Mouse (Mus musculus) spleen, adult 18-20 months (tissue): ENCODE data around the gene Smpd1.
A peak's percentile ranks its signal among the peaks of the same experiment; 100 is the strongest.

Experiments
- DNase-seq, 2 experiments: peaks; one replicate each; pipeline ENCODE4 v3.0.0; 2022; ENCODE audit warnings: mixed read lengths in 2 of 2

Gene Smpd1

GRCm38 (mm10) chr7:105554212-105554942, at the start of gene Smpd1:
TSS of gene Smpd1 (plus strand) at chr7:105554360.
- DNase-seq, result peak; percentile 82 to 84

- DNase-seq, result no peak
These were observed 46.9 kb upstream of the Smpd1 start for GRCm38 (mm10) chr7:105507257-105507656.

- no peak for DNase-seq
These were observed 44.0 kb upstream of the Smpd1 start for GRCm38 (mm10) chr7:105510143-105510542.

- DNase-seq, result no peak
These were observed 40.3 kb upstream of the Smpd1 start for GRCm38 (mm10) chr7:105513845-105514291.

- DNase-seq, result no peak
These were observed 39.6 kb upstream of the Smpd1 start for GRCm38 (mm10) chr7:105514561-105514960.

- DNase-seq, result peak; percentile 15 to 64
These were observed 39.0 kb upstream of the Smpd1 start for GRCm38 (mm10) chr7:105515178-105515577.

- DNase-seq, result no peak
These were observed 37.3 kb upstream of the Smpd1 start for GRCm38 (mm10) chr7:105516669-105517360.

GRCm38 (mm10) chr7:105519336-105519735, 34.8 kb upstream of the Smpd1 start:
- no peak for DNase-seq

- no peak for DNase-seq
These were observed 34.4 kb upstream of the Smpd1 start for GRCm38 (mm10) chr7:105519771-105520170.

- DNase-seq, result no peak
These were observed 34.0 kb upstream of the Smpd1 start for GRCm38 (mm10) chr7:105520201-105520600.

GRCm38 (mm10) chr7:105524222-105524621, 29.9 kb upstream of the Smpd1 start:
- no peak for DNase-seq

GRCm38 (mm10) chr7:105527306-105527937, 26.7 kb upstream of the Smpd1 start:
- DNase-seq, result no peak

GRCm38 (mm10) chr7:105528094-105528493, 26.1 kb upstream of the Smpd1 start:
- no peak for DNase-seq

GRCm38 (mm10) chr7:105534162-105534561, 20.0 kb upstream of the Smpd1 start:
- DNase-seq, result no peak

GRCm38 (mm10) chr7:105545986-105546385, 8.2 kb upstream of the Smpd1 start:
- DNase-seq, result no peak

GRCm38 (mm10) chr7:105547970-105548369, 6.2 kb upstream of the Smpd1 start:
- no peak for DNase-seq

- DNase-seq, result no peak
These were observed 5.1 kb upstream of the Smpd1 start for GRCm38 (mm10) chr7:105549035-105549434.

- no peak for DNase-seq
These were observed 526 bp upstream of the Smpd1 start for GRCm38 (mm10) chr7:105553456-105554211.

- DNase-seq, result no peak
These were observed 1.4 kb downstream of the Smpd1 start for GRCm38 (mm10) chr7:105555571-105555970.

- DNase-seq, result no peak
These were observed 2.2 kb downstream of the Smpd1 start for GRCm38 (mm10) chr7:105556406-105556805.

GRCm38 (mm10) chr7:105557671-105558070, 3.5 kb downstream of the Smpd1 start:
- no peak for DNase-seq

GRCm38 (mm10) chr7:105559016-105559415, 4.9 kb downstream of the Smpd1 start:
- DNase-seq, result no peak

- DNase-seq, result no peak
These were observed 8.2 kb downstream of the Smpd1 start for GRCm38 (mm10) chr7:105562317-105562716.
